Mouse (Mus musculus): ENCODE results near the gene Ptprk.

GRCm38 (mm10) chr10:28164746-28165145 lies 90.1 kb downstream of the Ptprk start:
- no peak for TF ChIP-seq CTCF (IDR thresholded peaks at IDR 0.05; ENCODE audit: low read depth, low read length)
- no peak for TF ChIP-seq TAL1 (conservative IDR thresholded peaks at IDR 0.05; ENCODE audit: low read depth, low read length)
- TF ChIP-seq GATA1 (IDR thresholded peaks at IDR 0.05; ENCODE audit: borderline replicate concordance, low read length): no peak
- TF ChIP-seq POLR2AphosphoS5 (IDR thresholded peaks at IDR 0.05; ENCODE audit: insufficient replicate concordance, low read depth, low read length): no peak
